Mouse (Mus musculus) brain, embryonic 14.5 days (tissue): ENCODE measurements at regions not wholly inside any gene's neighbourhood (a gene's known extent, or its start where the extent isn't known, plus 50 kb on each side); places are given as distances from the start of the nearest gene placed in this dataset.

Source experiments
- CTCF ChIP-seq: fragments of 200-500 bp; IDR thresholded peaks from 2 replicates; pipeline ENCODE4 v1.5.1; 2012; ENCODE audit warnings: inconsistent platforms, mild to moderate bottlenecking, moderate library complexity, borderline replicate concordance; ENCODE audit not compliant: insufficient read depth, insufficient read length; ENCODE audit errors: extremely low read depth
- POLR2A ChIP-seq: fragments of 200-500 bp; IDR thresholded peaks from 2 replicates; pipeline ENCODE4 v1.6.1; 2012; ENCODE audit warnings: mild to moderate bottlenecking, inconsistent platforms, borderline replicate concordance; ENCODE audit not compliant: poor library complexity, insufficient read depth, insufficient read length, severe bottlenecking; ENCODE audit errors: extremely low read depth

- TF ChIP-seq CTCF (no peak), POLR2A (no peak)
Observed at GRCm38 (mm10) chr13:38818781-38819180, 141.9 kb downstream of the Slc35b3 start.
